Mouse (Mus musculus) hindbrain, embryonic 13.5 days (tissue): Measurements from ENCODE around the gene Ddn. TPM values are rescaled to one million over a fixed set of nuclear protein-coding genes. Genes with fewer than 3 reads are reported as not detected.

Source experiments
- ATAC-seq: fragments of 200-750 bp; cut with Nextera tagmentation; 2 replicates; pipeline ENCODE4 v1.8.0; 2017; ENCODE audit warnings: moderate TSS enrichment; ENCODE audit not compliant: low FRiP score
- H3K27ac ChIP-seq: fragments of 300-500 bp; sonication (generic); 2 replicates; pipeline ENCODE4 v1.5.1; 2015; ENCODE audit warnings: inconsistent platforms, mild to moderate bottlenecking, moderate library complexity
- H3K27me3 ChIP-seq: fragments of 300-500 bp; sonication (generic); 2 replicates; pipeline ENCODE4 v1.6.1; 2015; ENCODE audit warnings: mild to moderate bottlenecking, inconsistent platforms
- H3K36me3 ChIP-seq: fragments of 300-500 bp; sonication (generic); 2 replicates; pipeline ENCODE4 v1.6.1; 2015; ENCODE audit warnings: mild to moderate bottlenecking, inconsistent platforms
- H3K4me1 ChIP-seq: fragments of 300-500 bp; sonication (generic); replicated peaks from 2 replicates; pipeline ENCODE4 v1.6.1; 2015; ENCODE audit warnings: inconsistent platforms
- H3K4me2 ChIP-seq: fragments of 300-500 bp; sonication (generic); 2 replicates; pipeline ENCODE4 v1.6.1; 2015; ENCODE audit warnings: inconsistent platforms, mild to moderate bottlenecking, moderate library complexity
- H3K4me3 ChIP-seq: fragments of 300-500 bp; sonication (generic); 2 replicates; pipeline ENCODE4 v1.5.1; 2015; ENCODE audit warnings: mild to moderate bottlenecking, inconsistent platforms
- H3K9ac ChIP-seq: fragments of 300-500 bp; sonication (generic); 2 replicates; pipeline ENCODE4 v1.6.1; 2015; ENCODE audit warnings: mild to moderate bottlenecking, inconsistent platforms
- H3K9me3 ChIP-seq: fragments of 300-500 bp; sonication (generic); 2 replicates; pipeline ENCODE4 v1.6.1; 2016; ENCODE audit warnings: inconsistent platforms
- WGBS: fragments of 180-500 bp; shearing (Covaris S2); methylation state at CpG from one replicate; pipeline ENCODE4 v1.1.7; 2015; 5-methylcytosine and 5-hydroxymethylcytosine counted together
- polyA plus RNA-seq: library from polyadenylated mRNA; unstranded; fragments of >200 nt; fragmentation: Nextera tagmentation; extraction: Ambion mirVana; gene quantifications from 2 replicates; pipeline ENCODE4 v1.2.1, GENCODE M21; 2015

Ddn gene
- polyA plus RNA-seq, 1 experiment from 2014 or later = 0.69 TPM

- Histone ChIP-seq H3K4me2 (no peak overlapping the region), H3K4me1 (no peaks in the 10 kb centered on the region), H3K27me3 (no peaks in the 10 kb centered on the region), H3K27ac (no peak overlapping the region), H3K9ac (no peak overlapping the region), H3K4me3 (no peak overlapping the region), H3K36me3 (peaks cover 100% of the 10 kb centered on the region), H3K9me3 (no peaks in the 10 kb centered on the region)
- WGBS = 94% methylated on average over 30 of the region's 30 CpGs
- ATAC-seq = no peak
Measured at GRCm38 (mm10) chr15:98839671-98840585, 30.6 kb upstream of the Ddn start.

- no peak overlapping the region for H3K27ac ChIP-seq
- 95% methylated on average over 14 of the region's 14 CpGs for WGBS
- no peaks in the 10 kb centered on the region for H3K9me3 ChIP-seq
- peaks cover 100% of the 10 kb centered on the region for H3K36me3 ChIP-seq
- H3K4me3 ChIP-seq = no peak overlapping the region
- no peaks in the 10 kb centered on the region for H3K27me3 ChIP-seq
- H3K4me1 ChIP-seq = no peaks in the 10 kb centered on the region
- no peak for ATAC-seq
- H3K9ac ChIP-seq = no peak overlapping the region
- no peak overlapping the region for H3K4me2 ChIP-seq
Measured at GRCm38 (mm10) chr15:98839161-98839560, 29.9 kb upstream of the Ddn start.

GRCm38 (mm10) chr15:98837743-98838103, 28.4 kb upstream of the Ddn start:
- no peak overlapping the region for H3K4me2 ChIP-seq
- ATAC-seq = no peak
- no peak overlapping the region for H3K27ac ChIP-seq
- no peak overlapping the region for H3K4me3 ChIP-seq
- H3K4me1 ChIP-seq = no peaks in the 10 kb centered on the region
- no peaks in the 10 kb centered on the region for H3K27me3 ChIP-seq
- H3K36me3 ChIP-seq = peaks cover 99% of the 10 kb centered on the region
- H3K9ac ChIP-seq = no peak overlapping the region
- WGBS = 81% methylated on average over 4 of the region's 4 CpGs
- no peaks in the 10 kb centered on the region for H3K9me3 ChIP-seq

- no peak overlapping the region for H3K27ac ChIP-seq
- ATAC-seq = no peak
- no peak overlapping the region for H3K4me2 ChIP-seq
- peaks cover under 1% of the 10 kb centered on the region for H3K4me1 ChIP-seq
- no peaks in the 10 kb centered on the region for H3K9me3 ChIP-seq
- H3K9ac ChIP-seq = no peak overlapping the region
- no peaks in the 10 kb centered on the region for H3K27me3 ChIP-seq
- no peak overlapping the region for H3K4me3 ChIP-seq
- WGBS = 95% methylated on average over 21 of the region's 21 CpGs
- H3K36me3 ChIP-seq = peaks cover 93% of the 10 kb centered on the region
Measured at GRCm38 (mm10) chr15:98837006-98837742, 27.9 kb upstream of the Ddn start.

GRCm38 (mm10) chr15:98835291-98835690, 26.0 kb upstream of the Ddn start:
- H3K9me3 ChIP-seq = no peaks in the 10 kb centered on the region
- H3K4me2 ChIP-seq = no peak overlapping the region
- H3K9ac ChIP-seq = no peak overlapping the region
- ATAC-seq = no peak
- peaks cover 75% of the 10 kb centered on the region for H3K36me3 ChIP-seq
- no peak overlapping the region for H3K4me3 ChIP-seq
- no peaks in the 10 kb centered on the region for H3K27me3 ChIP-seq
- WGBS = 95% methylated on average over 14 of the region's 14 CpGs
- no peak overlapping the region for H3K27ac ChIP-seq
- H3K4me1 ChIP-seq = peaks cover 7% of the 10 kb centered on the region

- no peak for ATAC-seq
Measured at GRCm38 (mm10) chr15:98834059-98834458, 24.8 kb upstream of the Ddn start.

GRCm38 (mm10) chr15:98833281-98833680, 24.0 kb upstream of the Ddn start:
- H3K36me3 ChIP-seq = peaks cover 54% of the 10 kb centered on the region
- H3K9ac ChIP-seq = no peak overlapping the region
- no peaks in the 10 kb centered on the region for H3K27me3 ChIP-seq
- no peak overlapping the region for H3K27ac ChIP-seq
- H3K4me2 ChIP-seq = no peak overlapping the region
- H3K9me3 ChIP-seq = no peaks in the 10 kb centered on the region
- 89% methylated on average over 11 of the region's 11 CpGs for WGBS
- H3K4me1 ChIP-seq = peaks cover 18% of the 10 kb centered on the region
- ATAC-seq = no peak
- no peak overlapping the region for H3K4me3 ChIP-seq

More at GRCm38 (mm10) chr15:98834059-98834458, 24.8 kb upstream of the Ddn start:
- Histone ChIP-seq H3K9ac (peak overlapping the region; percentile 46; the same call in 1 of the 2 replicates), H3K36me3 (peaks cover 62% of the 10 kb centered on the region), H3K27ac (no peak overlapping the region), H3K4me1 (peaks cover 16% of the 10 kb centered on the region), H3K27me3 (no peaks in the 10 kb centered on the region), H3K9me3 (no peaks in the 10 kb centered on the region), H3K4me3 (no peak overlapping the region), H3K4me2 (no peak overlapping the region)
- 87% methylated on average over 13 of the region's 13 CpGs for WGBS

- no peak for ATAC-seq
- Histone ChIP-seq H3K4me3 (no peak overlapping the region), H3K4me1 (peaks cover 18% of the 10 kb centered on the region), H3K27ac (peak overlapping the region; percentile 20; the same call in 1 of the 2 replicates), H3K9ac (no peak overlapping the region), H3K4me2 (peak overlapping the region; percentile 77), H3K36me3 (peaks cover 50% of the 10 kb centered on the region), H3K9me3 (no peaks in the 10 kb centered on the region), H3K27me3 (no peaks in the 10 kb centered on the region)
- WGBS = 63% methylated on average over 12 of the region's 12 CpGs
Measured at GRCm38 (mm10) chr15:98832161-98833058, 23.1 kb upstream of the Ddn start.

- Histone ChIP-seq H3K27me3 (no peaks in the 10 kb centered on the region), H3K9me3 (no peaks in the 10 kb centered on the region), H3K9ac (peak overlapping the region; percentile 83), H3K36me3 (peaks cover 43% of the 10 kb centered on the region), H3K4me3 (peak overlapping the region; percentile 70), H3K4me1 (peaks cover 18% of the 10 kb centered on the region), H3K27ac (peak overlapping the region; percentile 86), H3K4me2 (peak overlapping the region; percentile 77)
- 17% methylated on average over 9 of the region's 9 CpGs for WGBS
- ATAC-seq = peak; percentile 51
Measured at GRCm38 (mm10) chr15:98831684-98832035, 22.4 kb upstream of the Ddn start.

- peaks cover 36% of the 10 kb centered on the region for H3K36me3 ChIP-seq
- H3K9ac ChIP-seq = peak within 1 kb of the TSS; percentile 83
- WGBS = under 1% methylated on average over 62 of the region's 66 CpGs
- no peaks in the 10 kb centered on the region for H3K27me3 ChIP-seq
- peak within 1 kb of the TSS; percentile 70 for H3K4me3 ChIP-seq
- H3K4me1 ChIP-seq = peaks cover 18% of the 10 kb centered on the region
- H3K27ac ChIP-seq = peak within 1 kb of the TSS; percentile 86
- peak; percentile 97 for ATAC-seq
- H3K4me2 ChIP-seq = peak within 1 kb of the TSS; percentile 77
- H3K9me3 ChIP-seq = no peaks in the 10 kb centered on the region
Measured at GRCm38 (mm10) chr15:98830736-98831683, 21.7 kb upstream of the Ddn start, which contains the start of gene Prkag1. Gene Prkag1, minus strand, starts transcription at chr15:98831521.

- Histone ChIP-seq H3K4me3 (no peak overlapping the region), H3K4me1 (peaks cover 18% of the 10 kb centered on the region), H3K36me3 (peaks cover 27% of the 10 kb centered on the region), H3K4me2 (no peak overlapping the region), H3K9me3 (no peaks in the 10 kb centered on the region), H3K27me3 (no peaks in the 10 kb centered on the region), H3K27ac (no peak overlapping the region), H3K9ac (no peak overlapping the region)
- no peak for ATAC-seq
- 93% methylated on average over 7 of the region's 7 CpGs for WGBS
Measured at GRCm38 (mm10) chr15:98827611-98828011, 18.3 kb upstream of the Ddn start.
